Mouse (Mus musculus) kidney, postnatal 36 days (tissue): ENCODE measurements at regions not wholly inside any gene's neighbourhood (a gene's known extent, or its start where the extent isn't known, plus 50 kb on each side); places are given as distances from the start of the nearest gene placed in this dataset.
"Not testable (repeated sequence)": the region's sequence is repeated elsewhere in the genome, so short reads cannot be mapped to it uniquely, and the experiment has no call there.

Source experiments
- DNase-seq, 2 experiments: peaks; one replicate each; pipeline ENCODE4 v3.0.0; 2021 to 2022; ENCODE audit warnings: mixed read lengths in 2 of 2

- peak; percentile 25 to 64 for DNase-seq
Measured at GRCm38 (mm10) chr9:78769168-78769567, 153.8 kb downstream of the Cd109 start.

DNA sequence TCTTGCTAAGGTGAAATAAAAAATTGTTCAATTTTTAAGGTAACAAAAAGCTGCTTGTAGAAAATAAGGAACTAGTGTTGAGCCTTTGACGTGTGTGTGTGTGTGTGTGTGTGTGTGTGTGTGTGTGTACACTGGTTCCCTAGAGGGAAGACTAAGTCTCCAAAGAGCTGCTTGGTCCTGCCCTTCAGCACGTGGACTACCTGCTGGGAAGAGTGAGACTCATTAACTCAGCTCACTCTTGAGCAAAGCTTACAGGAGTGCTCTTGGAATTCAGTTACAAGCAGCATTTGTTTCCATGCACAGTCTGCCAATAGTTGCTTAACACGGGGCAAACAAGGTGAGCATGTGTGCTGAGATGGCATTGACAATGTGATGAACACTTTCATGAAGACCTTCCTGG lies 158.6 kb downstream of the Cd109 start:
- DNase-seq, result no peak

DNA sequence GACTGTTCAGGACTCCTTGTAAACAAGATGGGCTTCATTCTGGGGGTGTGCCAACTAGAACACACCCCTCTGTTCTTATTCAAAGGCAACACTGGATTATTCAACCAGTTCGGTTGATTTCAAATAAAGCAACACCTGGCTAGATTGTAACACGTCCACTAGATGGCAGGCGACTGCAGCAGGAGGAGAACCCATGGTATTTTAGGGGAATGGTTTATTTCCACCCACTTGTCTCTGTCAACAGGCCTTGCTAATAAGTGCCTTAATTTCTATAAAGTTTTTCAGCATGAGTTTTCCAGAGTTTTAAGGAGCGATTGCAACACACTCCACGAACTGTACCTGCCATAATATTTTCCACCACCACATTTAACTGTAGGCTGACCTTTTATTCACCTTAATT lies 160.1 kb downstream of the Cd109 start:
- DNase-seq, result peak; percentile 42 to 72

GRCm38 (mm10) chr9:78780595-78780994 lies 165.2 kb downstream of the Cd109 start:
- no peak for DNase-seq

DNA sequence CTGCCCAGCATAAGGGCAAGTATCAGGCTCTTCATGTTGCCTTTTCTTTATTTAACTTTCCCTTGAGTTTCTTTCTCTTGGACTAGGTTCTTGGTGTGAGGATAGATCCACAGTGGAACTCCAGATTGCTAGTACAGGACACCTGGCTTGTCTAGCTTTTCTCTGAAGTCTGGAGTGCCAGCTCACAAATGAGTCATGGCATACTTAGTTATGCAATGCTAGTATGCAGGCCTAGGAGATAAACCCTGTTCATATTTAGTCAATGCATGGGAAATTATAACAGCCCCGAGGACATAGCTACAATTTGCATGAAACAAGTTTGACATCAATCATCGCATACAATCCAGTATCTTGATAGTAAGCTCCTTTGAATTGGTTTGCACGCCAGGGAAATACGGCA lies 167.0 kb downstream of the Cd109 start:
- no peak for DNase-seq

- DNase-seq, result no peak
Measured at GRCm38 (mm10) chr9:78782860-78783259, 167.5 kb downstream of the Cd109 start.

- DNase-seq, result peak; percentile 19 to 48
Measured at GRCm38 (mm10) chr9:78787866-78788265, 172.5 kb downstream of the Cd109 start.

- DNase-seq, result no peak
Measured at GRCm38 (mm10) chr9:78789703-78790102, 174.4 kb downstream of the Cd109 start.

DNA sequence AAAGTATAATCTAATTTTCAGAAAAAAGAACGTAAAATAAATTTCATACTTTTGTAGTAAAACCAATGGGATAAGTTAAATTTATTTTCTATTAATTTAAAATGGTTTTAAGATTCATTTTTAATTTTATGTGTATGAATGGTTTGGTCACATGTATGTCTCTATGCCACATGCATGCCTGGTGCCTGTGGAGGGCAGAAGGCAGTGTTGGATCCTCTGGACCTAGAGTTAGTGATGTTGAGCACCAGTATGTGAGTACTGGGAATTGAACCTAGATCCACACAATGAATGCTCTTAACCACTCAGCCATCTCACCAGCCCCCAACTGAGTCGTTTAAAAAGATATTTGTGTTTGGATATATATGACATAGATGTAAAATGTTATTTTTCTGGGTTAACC lies 174.8 kb downstream of the Cd109 start:
- no peak for DNase-seq

DNA sequence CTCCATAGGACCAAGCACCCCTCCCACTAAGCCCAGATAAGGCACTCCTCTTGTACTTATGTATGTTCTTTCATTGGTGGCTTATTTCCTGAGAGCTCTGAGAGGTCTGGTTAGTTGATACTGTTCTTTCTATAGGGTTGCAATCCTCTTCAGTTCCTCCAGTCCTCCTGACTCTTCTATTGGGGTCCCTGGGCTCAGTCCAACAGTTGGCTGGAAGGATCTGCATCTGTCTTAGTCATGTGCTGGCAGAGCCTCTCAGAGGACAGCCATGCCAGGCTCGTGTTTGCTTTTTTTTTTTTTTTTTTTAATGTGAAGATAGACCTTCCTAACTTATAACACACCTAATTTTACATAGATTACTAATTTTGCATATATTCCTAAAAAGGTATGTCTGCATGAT lies 180.5 kb downstream of the Cd109 start:
- no peak for DNase-seq

DNA sequence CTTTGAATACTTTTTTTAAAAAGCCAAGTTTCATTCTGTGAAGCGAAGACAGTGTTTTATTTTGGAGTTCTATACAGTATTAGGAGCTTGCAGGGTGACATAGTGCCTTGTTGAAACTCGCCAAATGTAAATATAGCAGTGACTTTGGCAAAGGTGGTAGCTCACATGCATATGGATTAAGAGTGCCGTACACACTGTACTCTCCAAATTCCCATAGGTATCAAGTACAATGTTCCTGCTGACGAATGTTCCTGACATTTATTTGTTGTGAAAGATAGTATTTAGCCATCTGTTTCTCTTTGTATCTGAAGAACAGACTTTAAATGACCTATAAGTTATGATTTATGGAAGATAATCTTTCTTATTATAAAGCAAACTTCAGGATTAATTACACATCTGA lies 201.9 kb downstream of the Cd109 start:
- no peak for DNase-seq

GRCm38 (mm10) chr9:78821554-78822212 lies 206.3 kb downstream of the Cd109 start:
- peak in 1 of 2 experiments; percentile 14 for DNase-seq

DNA sequence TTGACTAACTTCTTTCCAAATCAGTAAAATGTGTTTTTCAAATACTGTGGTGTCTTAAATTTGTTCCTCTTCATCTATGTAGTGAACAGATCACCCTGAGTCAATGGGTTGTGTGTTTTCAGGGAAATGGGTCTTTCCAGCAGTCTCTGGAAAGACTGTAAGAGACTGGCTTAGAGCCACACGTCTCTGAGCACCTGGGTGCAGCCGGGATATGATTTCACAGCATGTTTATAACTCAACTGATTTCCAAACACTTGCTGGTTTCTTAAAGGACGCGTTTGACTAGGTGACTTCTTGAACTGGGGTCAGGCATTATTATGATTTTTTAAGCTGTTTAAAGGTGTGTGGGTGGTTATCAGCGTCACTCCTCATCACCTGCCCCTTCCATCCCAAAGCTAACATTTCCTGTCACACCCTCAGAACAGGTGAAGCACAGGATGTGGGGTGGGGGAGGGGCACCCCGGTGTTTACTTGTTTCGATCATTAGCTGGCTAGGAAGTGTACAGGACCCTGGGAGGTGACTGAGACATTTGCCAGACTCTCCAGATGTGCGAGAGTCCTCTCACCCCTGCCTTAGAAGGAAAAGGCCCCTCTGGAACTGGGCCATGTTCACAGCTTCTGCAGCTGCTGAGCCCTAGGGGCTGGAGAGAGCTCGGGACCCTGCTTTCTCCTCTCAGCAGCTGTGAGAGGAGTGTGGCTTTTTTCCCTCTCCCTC lies 229.8 kb downstream of the Cd109 start:
- DNase-seq, result peak in 1 of 2 experiments; percentile 1

DNA sequence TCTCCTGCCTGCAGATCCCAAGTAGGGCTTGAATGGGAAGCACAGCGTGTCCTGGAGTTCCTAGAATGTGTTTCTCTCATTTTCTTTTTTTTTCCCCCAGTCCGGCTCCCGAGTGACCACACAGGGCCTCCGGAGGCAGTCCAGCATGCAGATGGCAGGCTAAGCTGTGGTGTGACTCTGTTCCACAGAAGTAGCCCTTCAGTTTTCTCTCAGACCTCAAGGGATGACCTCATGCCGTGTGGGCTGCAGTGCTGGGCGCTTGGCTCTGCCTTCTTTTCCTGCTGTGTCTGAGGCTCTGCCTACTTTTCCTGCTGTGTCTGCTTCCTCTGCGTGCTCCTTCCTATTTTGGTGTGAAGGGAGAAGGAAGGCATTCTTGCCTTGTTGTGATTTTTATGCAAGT lies 230.8 kb downstream of the Cd109 start:
- DNase-seq, result no peak

GRCm38 (mm10) chr9:78847890-78848563 lies 232.7 kb downstream of the Cd109 start:
- DNase-seq, result no peak

DNA sequence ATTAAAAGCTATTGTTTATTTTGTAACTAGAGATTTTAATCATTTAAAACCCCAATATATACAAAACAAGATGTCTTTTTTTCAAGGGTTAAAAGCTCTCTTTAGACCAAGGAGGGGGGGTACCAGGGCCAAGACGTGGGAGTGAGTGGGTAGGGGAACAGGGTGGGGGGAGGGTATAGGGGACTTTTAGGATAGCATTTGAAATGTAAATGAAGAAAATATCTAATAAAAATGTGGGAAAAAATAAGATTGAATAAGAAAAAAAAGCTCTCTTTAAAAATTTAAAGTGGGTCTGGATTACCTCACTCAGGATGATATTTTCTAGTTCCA lies 233.2 kb downstream of the Cd109 start:
- not testable (repeated sequence) for DNase-seq

- DNase-seq, result no peak
Measured at GRCm38 (mm10) chr9:78856981-78857380, 241.6 kb downstream of the Cd109 start.

GRCm38 (mm10) chr9:78859956-78860355 lies 244.6 kb downstream of the Cd109 start:
- DNase-seq, result no peak

GRCm38 (mm10) chr9:78872561-78872960 lies 257.2 kb downstream of the Cd109 start:
- peak in 1 of 2 experiments; percentile 3 for DNase-seq

GRCm38 (mm10) chr9:78879955-78880642 lies 264.8 kb downstream of the Cd109 start:
- DNase-seq, result peak in 1 of 2 experiments; percentile 1

DNA sequence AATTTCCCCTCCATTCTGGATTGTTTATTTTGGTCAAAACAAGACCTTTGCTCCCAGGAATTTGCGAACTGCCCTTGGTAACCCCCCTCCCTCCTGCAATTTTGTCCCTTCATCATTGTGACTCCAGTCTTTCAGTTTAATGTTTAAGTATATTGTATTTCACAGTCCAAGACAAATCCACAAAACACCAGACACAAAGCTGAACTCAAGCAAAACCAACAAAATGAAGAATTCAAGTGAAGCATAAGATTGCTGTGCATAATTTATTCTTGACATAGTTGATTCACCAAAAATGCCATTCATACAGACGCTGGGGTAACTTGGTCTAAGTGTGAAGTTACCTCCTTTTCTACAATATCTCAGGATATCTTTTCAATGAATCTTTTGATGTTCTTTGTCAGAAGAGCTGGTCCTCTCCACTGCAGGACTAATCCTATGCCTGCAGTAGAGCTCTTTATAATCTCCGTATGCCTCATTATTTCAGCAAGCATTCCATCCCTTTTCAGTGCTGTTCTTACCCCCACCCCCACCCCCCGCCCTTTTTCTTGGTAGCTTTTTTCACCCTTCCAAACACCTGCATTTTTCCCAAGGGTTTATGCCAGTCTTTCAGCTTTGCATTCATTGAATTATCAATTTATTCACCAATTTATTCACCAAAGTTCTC lies 265.4 kb downstream of the Cd109 start:
- no peak for DNase-seq

DNA sequence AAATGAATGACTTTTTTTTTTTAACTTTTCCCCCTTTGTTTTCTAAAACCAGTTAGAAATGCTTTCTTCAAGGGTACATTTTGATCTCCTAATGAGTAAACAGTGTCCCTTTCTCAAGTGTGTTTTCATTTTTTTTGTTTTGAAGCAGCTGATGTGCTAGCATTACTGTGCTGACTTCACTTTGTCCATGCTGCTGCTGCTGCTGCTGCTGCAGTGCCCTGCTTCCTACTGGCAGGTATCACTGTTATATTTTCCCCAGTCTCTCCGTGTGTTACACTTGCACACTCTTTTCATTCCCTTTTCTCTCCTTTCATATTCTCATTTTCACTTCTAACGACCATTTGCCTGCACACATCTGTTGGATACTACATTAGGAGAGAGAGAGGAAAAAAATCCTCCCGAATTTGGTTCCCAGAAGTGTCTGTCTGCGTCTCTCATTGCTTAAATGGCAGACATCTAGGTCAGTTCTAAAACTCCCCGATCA lies 266.0 kb downstream of the Cd109 start:
- no peak for DNase-seq

- DNase-seq, result no peak
Measured at GRCm38 (mm10) chr9:78903211-78903610, 287.9 kb downstream of the Cd109 start.
